Mouse (Mus musculus): Measurements from ENCODE around the gene Auh. TPM values are rescaled to one million over a fixed set of nuclear protein-coding genes. Genes with fewer than 3 reads are reported as not detected.

Auh gene
- total and polyA plus RNA-seq, 3 experiments = 68.5 to 191 (median 74.1) TPM

DNA sequence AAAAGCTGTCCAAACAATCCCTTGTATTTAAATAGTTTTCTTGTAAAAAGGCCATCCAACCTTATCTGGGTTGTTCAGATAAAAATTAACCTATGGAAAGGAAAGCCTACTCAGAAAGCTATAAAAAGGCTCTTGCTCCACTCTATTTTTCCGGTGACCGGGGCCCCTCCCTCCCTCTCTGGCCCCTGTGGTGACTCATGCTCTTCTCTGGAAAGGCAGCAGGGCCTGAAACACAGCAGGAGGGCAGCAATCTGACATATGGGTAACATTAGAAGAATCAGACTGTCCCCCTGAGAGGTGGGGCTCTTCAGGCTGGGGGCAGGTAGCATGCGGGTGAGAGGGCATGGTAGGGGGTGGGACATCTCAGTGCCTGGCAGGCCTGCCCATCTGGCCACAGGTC lies 110.7 kb downstream of the Auh start (continued):
- no peak for TF ChIP-seq RCOR1 (conservative IDR thresholded peaks at IDR 0.05; ENCODE audit: low read depth, low read length)
- no peak for TF ChIP-seq RAD21 (IDR thresholded peaks at IDR 0.05; ENCODE audit: low read depth, low read length)
- no peak for TF ChIP-seq PAX5 (IDR thresholded peaks at IDR 0.05; ENCODE audit: low read length)
- TF ChIP-seq MAX (IDR thresholded peaks at IDR 0.05; ENCODE audit: low read length) = no peak

DNA sequence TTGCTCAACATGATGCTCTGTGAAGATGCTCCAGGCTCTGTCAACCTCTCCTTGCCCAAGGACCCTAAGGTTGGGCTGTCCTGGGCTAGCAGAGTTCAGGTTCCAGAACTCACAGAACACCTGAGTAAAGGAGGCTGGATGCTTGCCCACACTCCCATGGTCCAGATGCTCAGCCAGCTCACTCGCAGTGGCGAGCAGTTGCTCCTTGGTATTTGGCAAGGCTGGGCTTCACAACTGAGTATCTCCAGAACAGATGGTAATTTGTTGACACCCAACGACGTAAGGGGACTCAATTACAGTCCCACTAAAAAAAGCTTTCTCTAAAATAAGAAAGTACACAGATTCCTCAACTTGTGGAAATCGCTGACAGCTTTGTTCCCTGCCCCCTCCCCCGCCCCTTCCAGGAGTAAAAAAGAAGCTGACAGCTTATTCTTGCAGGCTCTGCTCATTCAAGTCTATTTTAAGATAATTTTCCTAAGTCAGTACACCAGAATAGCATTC lies 111.4 kb downstream of the Auh start:
- Histone ChIP-seq H3K36me3 (replicated peaks in 1 of 2; ENCODE audit: control insufficient read depth in 1 of 2, insufficient read depth in 1 of 2, low read length in 1 of 2) (no peaks in the 10 kb centered on the region), H3K27me3 (replicated peaks) (no peaks in the 10 kb centered on the region), H3K27ac (ENCODE audit: insufficient read depth, low read depth) (no peak overlapping the region), H3K9ac (ENCODE audit: insufficient read depth, low read depth) (no peak overlapping the region), H3K4me3 (replicated peaks in 1 of 3; ENCODE audit: low read depth in 2 of 3, low read length in 2 of 3, poor library complexity in 1 of 3) (no peak overlapping the region), H3K9me3 (replicated peaks; ENCODE audit: low read length) (no peaks in the 10 kb centered on the region), H3K4me2 (ENCODE audit: insufficient read depth, low read depth, poor library complexity, severe bottlenecking) (no peak overlapping the region), H3K79me2 (replicated peaks; ENCODE audit: control insufficient read depth, extremely low read depth, insufficient read depth, poor library complexity, severe bottlenecking) (no peaks in the 10 kb centered on the region), H3K4me1 (ENCODE audit: control insufficient read depth in 1 of 2, insufficient read depth in 2 of 2) (peaks cover 17 to 52% of the 10 kb centered on the region in 2 experiments)
- no peak for DNase-seq (ENCODE audit: extremely low read depth)
- dilution Hi-C loops (cut with MboI; ENCODE audit: extremely low pct_ligation_motif_present, extremely low pct_unique_long_range_greater_than_20kb, low sequenced_read_pairs) (no loop called here), in situ Hi-C loops (cut with MboI; ENCODE audit: low pct_ligation_motif_present, low pct_unique_long_range_greater_than_20kb, low sequenced_read_pairs) (no loop called here)
- TF ChIP-seq ZKSCAN1 (IDR thresholded peaks at IDR 0.05; ENCODE audit: borderline replicate concordance, low read depth, low read length) (no peak), POLR2AphosphoS2 (IDR thresholded peaks at IDR 0.05; ENCODE audit: low read depth, low read length) (no peak), ETS1 (conservative IDR thresholded peaks at IDR 0.05; ENCODE audit: low read depth, low read length) (peak; percentile 52; the same call in 1 of the 2 replicates), TCF12 (IDR thresholded peaks at IDR 0.05; ENCODE audit: low read depth, low read length) (no peak), ZMIZ1 (IDR thresholded peaks at IDR 0.05; ENCODE audit: low read depth, low read length) (no peak), MEF2A (IDR thresholded peaks at IDR 0.05; ENCODE audit: borderline replicate concordance, low read depth, low read length) (peak; percentile 24; the same call in 1 of the 2 replicates)

DNA sequence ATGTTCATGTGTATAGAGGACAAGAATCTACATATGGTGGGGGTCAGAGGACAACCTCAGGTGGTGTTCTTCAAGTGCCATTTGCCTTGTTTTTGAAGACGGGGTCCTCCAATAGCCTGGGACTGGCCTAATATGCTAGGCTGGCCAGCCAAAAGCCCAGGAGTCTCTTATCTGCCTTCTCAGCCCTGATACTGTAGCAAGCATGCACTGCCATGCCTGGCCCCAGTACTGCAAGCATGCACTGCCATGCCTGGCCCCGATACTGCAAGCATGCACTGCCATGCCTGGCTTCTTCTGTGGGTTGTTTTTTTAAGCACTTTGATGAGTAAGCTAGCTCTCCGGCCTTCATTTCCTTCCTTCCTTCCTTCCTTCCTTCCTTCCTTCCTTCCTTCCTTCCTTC lies 115.7 kb downstream of the Auh start:
- Histone ChIP-seq H3K4me2 (ENCODE audit: insufficient read depth, low read depth, poor library complexity, severe bottlenecking) (no peak overlapping the region), H3K36me3 (replicated peaks in 1 of 2; ENCODE audit: control insufficient read depth in 1 of 2, insufficient read depth in 1 of 2, low read length in 1 of 2) (no peaks in the 10 kb centered on the region), H3K4me3 (replicated peaks in 1 of 3; ENCODE audit: low read depth in 2 of 3, low read length in 2 of 3, poor library complexity in 1 of 3) (no peak overlapping the region), H3K27me3 (replicated peaks) (no peaks in the 10 kb centered on the region), H3K4me1 (ENCODE audit: control insufficient read depth in 1 of 2, insufficient read depth in 2 of 2) (peaks cover 9 to 39% of the 10 kb centered on the region in 2 experiments), H3K9ac (ENCODE audit: insufficient read depth, low read depth) (no peak overlapping the region), H3K9me3 (replicated peaks; ENCODE audit: low read length) (no peaks in the 10 kb centered on the region), H3K79me2 (replicated peaks; ENCODE audit: control insufficient read depth, extremely low read depth, insufficient read depth, poor library complexity, severe bottlenecking) (no peaks in the 10 kb centered on the region), H3K27ac (ENCODE audit: insufficient read depth, low read depth) (no peak overlapping the region)
- dilution Hi-C loops (cut with MboI; ENCODE audit: extremely low pct_ligation_motif_present, extremely low pct_unique_long_range_greater_than_20kb, low sequenced_read_pairs) (no loop called here), in situ Hi-C loops (cut with MboI; ENCODE audit: low pct_ligation_motif_present, low pct_unique_long_range_greater_than_20kb, low sequenced_read_pairs) (no loop called here)
- TF ChIP-seq MEF2A (IDR thresholded peaks at IDR 0.05; ENCODE audit: borderline replicate concordance, low read depth, low read length) (no peak), TBP (conservative IDR thresholded peaks at IDR 0.05; ENCODE audit: low read depth, low read length) (no peak), PAX5 (IDR thresholded peaks at IDR 0.05; ENCODE audit: low read length) (no peak), HCFC1 (IDR thresholded peaks at IDR 0.05; ENCODE audit: low read depth, low read length) (no peak), ETS1 (conservative IDR thresholded peaks at IDR 0.05; ENCODE audit: low read depth, low read length) (no peak), NRF1 (IDR thresholded peaks at IDR 0.05; ENCODE audit: low read depth, low read length) (no peak), E2F4 (IDR thresholded peaks at IDR 0.05; ENCODE audit: insufficient replicate concordance, low read depth, low read length) (no peak), BHLHE40 (IDR thresholded peaks at IDR 0.05; ENCODE audit: low read depth, low read length) (no peak), GABPA (IDR thresholded peaks at IDR 0.05; ENCODE audit: insufficient replicate concordance, low read depth, low read length) (no peak), USF1 (IDR thresholded peaks at IDR 0.05; ENCODE audit: low read depth, low read length) (no peak), RCOR1 (conservative IDR thresholded peaks at IDR 0.05; ENCODE audit: low read depth, low read length) (no peak), RAD21 (IDR thresholded peaks at IDR 0.05; ENCODE audit: low read depth, low read length) (no peak), ZC3H11A (IDR thresholded peaks at IDR 0.05; ENCODE audit: low read depth, low read length) (no peak)
- DNase-seq (ENCODE audit: extremely low read depth) = no peak
